Mouse (Mus musculus) bone marrow macrophage, adult 2 months (primary cell): ENCODE measurements around the gene Rbpms2.

Experiments used
- CTCF ChIP-seq: IDR thresholded peaks from 2 replicates; pipeline ENCODE4 v1.5.1; 2012; ENCODE audit warnings: low read depth, mild to moderate bottlenecking, low read length, moderate library complexity
- POLR2A ChIP-seq: IDR thresholded peaks from 2 replicates; pipeline ENCODE4 v1.6.1; 2012; ENCODE audit warnings: mild to moderate bottlenecking, low read depth, low read length, borderline replicate concordance

GRCm38 (mm10) chr9:65697356-65697755, 67.9 kb downstream of the Rbpms2 start:
- TF ChIP-seq CTCF (no peak), POLR2A (no peak)
